Mouse (Mus musculus) bone marrow, adult 2 months (tissue): ENCODE data around the gene Gm44579. TPM values are rescaled to one million over a fixed set of nuclear protein-coding genes. Genes with fewer than 3 reads are reported as not detected.

Experiments
- H3K27ac ChIP-seq: fragments of 200-500 bp; 2 replicates; pipeline ENCODE4 v1.5.1; 2012; ENCODE audit warnings: low read depth, mild to moderate bottlenecking, control low read depth, inconsistent platforms, low read length; ENCODE audit not compliant: control insufficient read depth, poor library complexity, insufficient read depth
- H3K4me1 ChIP-seq: fragments of 200-500 bp; 2 replicates; pipeline ENCODE4 v1.6.1; 2011; ENCODE audit warnings: low read length; ENCODE audit not compliant: control insufficient read depth, insufficient read depth
- H3K4me3 ChIP-seq: fragments of 200-500 bp; replicated peaks from 2 replicates; pipeline ENCODE3; 2011; ENCODE audit warnings: mild to moderate bottlenecking, low read depth, low read length, control low read depth; ENCODE audit not compliant: control insufficient read depth
- CTCF ChIP-seq: fragments of 200-500 bp; IDR thresholded peaks from 2 replicates; pipeline ENCODE4 v1.5.1; 2011; ENCODE audit warnings: low read length, control low read depth; ENCODE audit not compliant: control insufficient read depth, insufficient read depth
- POLR2A ChIP-seq: fragments of 200-500 bp; IDR thresholded peaks from 2 replicates; pipeline ENCODE4 v1.6.1; 2011; ENCODE audit warnings: low read depth, mild to moderate bottlenecking, control low read depth, low read length, borderline replicate concordance; ENCODE audit not compliant: control insufficient read depth
- WGBS: fragments of 180-500 bp; shearing (Covaris S2); methylation state at CpG from one replicate; pipeline ENCODE4 v1.1.7; 2018; 5-methylcytosine and 5-hydroxymethylcytosine counted together
- polyA plus RNA-seq: library from polyadenylated mRNA; stranded (reverse); fragments of >200 nt; gene quantifications from 2 replicates; pipeline ENCODE4 v1.2.4, GENCODE M21; 2011; ENCODE audit warnings: low replicate concordance; ENCODE audit not compliant: missing spikeins, insufficient read depth, insufficient read length

Gene Gm44579
- polyA plus RNA-seq, 1 experiment = not detected

- TF ChIP-seq POLR2A (no peak), CTCF (no peak)
- H3K27ac ChIP-seq = no peak overlapping the region
- H3K4me3 ChIP-seq = no peak overlapping the region
- WGBS = 65% methylated on average over 3 of the region's 3 CpGs
- H3K4me1 ChIP-seq = no peaks in the 10 kb centered on the region
Measured at GRCm38 (mm10) chr15:98177320-98177719, 43.5 kb downstream of the Gm44579 start.

DNA sequence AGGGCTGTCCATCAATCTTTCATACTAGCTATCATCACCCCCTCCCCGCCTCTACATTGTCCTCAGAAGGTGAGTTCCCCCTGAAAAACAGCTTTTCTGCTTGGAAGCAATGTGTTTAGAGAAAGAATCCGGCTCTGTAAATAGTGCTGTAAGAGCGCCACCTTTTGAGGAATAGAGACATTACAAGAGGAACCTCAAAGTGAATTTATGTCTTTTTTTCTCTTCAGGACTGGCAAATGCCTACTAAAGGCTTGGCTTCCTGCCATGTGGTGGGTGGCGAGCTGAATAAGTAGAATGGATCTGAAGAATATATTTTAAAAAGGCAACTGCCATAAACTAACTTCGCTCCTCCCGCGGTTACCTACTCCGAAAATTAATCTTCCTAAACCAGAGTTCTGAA lies 47.0 kb downstream of the Gm44579 start:
- no peaks in the 10 kb centered on the region for H3K4me1 ChIP-seq
- TF ChIP-seq CTCF (no peak), POLR2A (no peak)
- H3K27ac ChIP-seq = no peak overlapping the region
- WGBS = 32% methylated on average over 8 of the region's 8 CpGs
- no peak overlapping the region for H3K4me3 ChIP-seq

GRCm38 (mm10) chr15:98172113-98172512 lies 48.7 kb downstream of the Gm44579 start:
- no peak overlapping the region for H3K4me3 ChIP-seq
- 66% methylated on average over 5 of the region's 5 CpGs for WGBS
- H3K4me1 ChIP-seq = no peaks in the 10 kb centered on the region
- H3K27ac ChIP-seq = no peak overlapping the region
- TF ChIP-seq CTCF (no peak), POLR2A (no peak)

DNA sequence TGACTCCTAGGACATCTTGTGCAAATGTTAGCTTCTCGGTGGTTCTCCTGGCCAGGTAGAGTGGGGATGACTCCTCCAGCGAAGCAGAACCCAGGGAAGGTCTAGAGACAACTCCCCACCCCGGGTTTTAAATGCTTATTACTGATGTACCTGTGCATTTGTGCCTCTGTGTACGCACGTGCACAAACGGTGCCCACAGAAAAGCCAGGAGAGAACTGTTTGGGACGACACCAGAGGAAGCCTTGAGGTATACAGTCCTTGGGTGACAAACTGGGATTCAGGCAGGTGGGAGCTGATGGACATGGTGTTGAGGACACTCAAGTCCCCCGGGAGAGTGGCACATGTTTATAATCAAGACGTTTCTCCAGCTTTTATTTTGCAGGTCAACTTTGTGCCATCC lies 49.9 kb downstream of the Gm44579 start:
- Histone ChIP-seq H3K27ac (no peak overlapping the region), H3K4me1 (no peaks in the 10 kb centered on the region), H3K4me3 (no peak overlapping the region)
- WGBS = 63% methylated on average over 9 of the region's 9 CpGs
- TF ChIP-seq POLR2A (no peak), CTCF (no peak)

DNA sequence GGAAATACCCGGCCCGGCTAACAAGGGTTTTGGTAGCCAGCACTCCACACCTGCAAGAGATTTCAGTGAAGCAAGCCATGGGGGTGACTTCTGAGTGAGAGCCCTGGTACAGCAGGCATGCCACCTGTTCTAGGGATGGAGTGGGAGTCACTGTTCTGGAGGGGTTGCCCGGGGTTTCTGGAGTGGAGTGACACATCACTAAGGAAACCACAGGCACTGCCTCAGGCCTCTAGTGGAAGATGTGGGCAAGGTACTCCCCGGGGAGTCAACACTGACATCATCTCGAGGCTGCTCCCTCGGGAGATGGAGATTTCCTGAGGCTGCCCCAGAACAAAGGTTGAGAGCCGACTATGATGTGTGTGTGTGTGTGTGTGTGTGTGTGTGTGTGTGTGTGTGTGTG lies 50.4 kb downstream of the Gm44579 start:
- no peak overlapping the region for H3K4me3 ChIP-seq
- no peak for TF ChIP-seq POLR2A
- TF ChIP-seq CTCF = no peak

DNA sequence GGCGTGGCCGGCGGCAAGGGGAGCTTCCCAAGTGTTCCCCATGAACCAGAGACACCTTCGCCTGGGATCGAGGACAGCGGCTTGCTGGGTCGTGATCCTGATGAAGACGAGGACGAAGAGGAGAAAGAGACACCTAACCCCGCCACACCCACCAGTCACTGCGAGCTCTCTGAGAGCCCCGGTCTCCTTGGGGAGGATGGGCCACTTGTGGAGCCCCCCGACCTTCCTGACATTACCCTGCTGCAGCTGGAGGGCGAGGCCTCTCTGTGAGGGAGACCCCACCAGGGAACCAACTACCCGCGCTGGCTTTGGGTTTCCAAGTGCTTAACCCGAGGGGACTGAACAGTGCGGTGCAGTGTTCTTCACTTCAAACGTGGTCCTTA lies 52.2 kb downstream of the Gm44579 start:
- 9% methylated on average over 19 of the region's 19 CpGs for WGBS
- no peak overlapping the region for H3K27ac ChIP-seq
- TF ChIP-seq POLR2A (no peak), CTCF (no peak)
- H3K4me3 ChIP-seq = no peak overlapping the region
- H3K4me1 ChIP-seq = no peaks in the 10 kb centered on the region

More for the DNA sequence above, 50.4 kb downstream of the Gm44579 start:
- no peak overlapping the region for H3K27ac ChIP-seq
- no peaks in the 10 kb centered on the region for H3K4me1 ChIP-seq
- WGBS = 20% methylated on average over 7 of the region's 7 CpGs

DNA sequence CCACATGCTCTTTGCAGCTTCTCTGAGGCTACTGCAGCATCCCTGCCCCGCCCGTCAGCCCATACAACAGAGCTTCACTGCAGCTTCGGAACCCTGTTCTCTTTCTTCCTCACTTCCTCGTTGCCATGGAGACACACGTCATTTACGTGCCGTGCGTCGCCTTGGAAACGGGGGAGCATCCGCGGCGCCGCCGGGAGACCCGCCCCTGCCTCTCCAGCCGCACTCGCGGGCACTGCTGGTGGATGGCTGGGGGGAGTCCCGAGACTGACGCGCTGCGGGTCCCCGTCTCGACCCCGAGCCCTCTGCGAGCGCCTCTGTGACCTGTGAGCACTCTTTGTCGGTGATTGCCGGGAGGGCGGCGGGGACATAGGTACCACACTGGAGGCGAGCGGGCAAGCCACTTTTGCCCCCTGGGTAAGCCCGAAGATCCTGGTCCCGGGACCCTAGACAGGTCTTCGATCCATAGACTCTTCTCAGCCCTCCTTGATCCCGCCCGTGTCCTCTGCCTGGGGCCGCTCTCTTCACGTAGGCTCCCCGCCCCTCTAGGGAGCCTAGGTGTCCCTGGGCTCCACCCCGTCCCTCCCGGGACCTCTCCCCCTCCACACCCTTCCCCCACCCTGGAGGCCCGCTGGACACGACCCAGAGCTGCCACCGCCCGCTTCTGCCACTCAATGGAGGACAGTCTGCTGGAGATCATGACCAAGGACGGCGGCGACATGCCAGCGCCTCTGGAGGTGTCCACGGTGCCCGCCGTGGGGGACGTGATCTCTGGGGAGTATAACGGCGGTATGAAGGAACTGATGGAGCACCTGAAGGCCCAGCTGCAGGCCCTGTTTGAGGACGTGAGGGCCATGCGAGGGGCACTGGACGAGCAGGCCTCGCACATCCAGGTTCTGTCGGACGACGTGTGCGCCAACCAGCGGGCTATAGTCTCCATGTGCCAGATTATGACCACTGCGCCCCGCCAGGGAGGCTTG lies 52.8 kb downstream of the Gm44579 start:
- Histone ChIP-seq H3K4me1 (no peaks in the 10 kb centered on the region), H3K4me3 (no peak overlapping the region), H3K27ac (no peak overlapping the region)
- no peak for TF ChIP-seq POLR2A
- TF ChIP-seq CTCF = no peak
- WGBS = 4% methylated on average over 69 of the region's 69 CpGs

GRCm38 (mm10) chr15:98166963-98167644 lies 53.7 kb downstream of the Gm44579 start, which contains the start of gene Ccdc184:
Gene Ccdc184, plus strand, starts transcription at chr15:98167158.
- 8% methylated on average over 18 of the region's 18 CpGs for WGBS

More at GRCm38 (mm10) chr15:98166963-98167644, 53.7 kb downstream of the Gm44579 start, which contains the start of gene Ccdc184:
- no peak within 1 kb of the TSS for H3K27ac ChIP-seq
- H3K4me1 ChIP-seq = no peaks in the 10 kb centered on the region
- TF ChIP-seq CTCF = no peak
- TF ChIP-seq POLR2A = no peak
- H3K4me3 ChIP-seq = no peak within 1 kb of the TSS
